Mouse (Mus musculus): ENCODE results near the gene Sf3b4. TPM values are rescaled to one million over a fixed set of nuclear protein-coding genes. Genes with fewer than 3 reads are reported as not detected.

Gene Sf3b4
- polyA plus RNA-seq (2015; fragmentation: Nextera tagmentation; extraction: Ambion mirVana): 59.4 and 59.6 TPM in 2 replicates

DNA sequence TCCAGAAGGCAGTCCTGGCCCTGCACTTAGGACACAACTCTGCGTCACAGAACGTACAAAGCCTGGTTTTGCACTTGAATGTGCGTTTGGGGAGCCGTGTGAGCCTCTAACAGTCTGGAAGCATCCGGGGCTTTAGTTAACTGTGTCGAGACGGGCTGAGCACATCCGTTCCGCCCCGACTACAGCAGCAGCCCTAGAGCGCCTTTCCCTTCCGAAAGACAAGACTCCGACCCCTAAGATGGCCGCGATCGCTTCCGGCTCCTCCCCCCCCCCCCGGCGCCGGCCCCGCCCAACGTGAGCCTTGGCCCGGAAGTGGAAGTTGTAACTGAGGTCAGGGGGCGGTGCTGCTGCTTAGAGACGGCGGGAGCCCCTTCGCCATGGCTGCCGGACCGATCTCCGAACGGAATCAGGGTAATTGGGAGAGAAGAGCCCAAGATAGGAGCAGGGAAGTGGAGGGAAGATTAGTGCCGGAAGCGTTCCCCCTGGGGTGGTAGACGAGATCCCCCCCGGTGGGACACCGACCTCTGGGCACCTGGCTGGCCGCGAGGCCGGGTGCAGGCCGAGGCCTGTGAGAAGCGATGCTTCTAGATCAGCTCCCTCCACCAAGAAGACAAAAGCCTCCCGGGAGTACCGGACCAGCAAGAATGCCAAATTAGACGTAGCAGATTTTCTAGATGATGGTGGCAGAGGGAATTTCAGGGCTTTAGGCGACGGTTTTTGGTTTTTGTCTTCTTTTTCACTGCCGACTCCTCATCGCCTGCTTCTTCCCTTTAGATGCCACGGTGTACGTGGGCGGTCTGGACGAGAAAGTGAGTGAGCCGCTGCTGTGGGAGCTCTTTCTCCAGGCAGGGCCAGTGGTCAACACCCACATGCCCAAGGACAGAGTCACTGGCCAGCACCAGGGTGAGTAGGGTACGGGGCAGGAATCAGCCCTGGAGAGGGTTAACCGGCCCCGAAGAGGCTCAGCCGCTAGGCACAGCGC, at the start of gene Sf3b4:
Gene Sf3b4, plus strand, starts transcription at position 136 of the 982 bp plus-strand sequence.
- Histone ChIP-seq H3K4me3 (ENCODE audit: low read depth, low read length) (peak within 1 kb of the TSS; percentile 93), H3K9me3 (replicated peaks; ENCODE audit: control insufficient read depth, low read length) (no peaks in the 10 kb centered on the region), H3K27me3 (ENCODE audit: control insufficient read depth, insufficient read depth, low read depth, low read length) (no peaks in the 10 kb centered on the region), H3K9ac (ENCODE audit: low read depth, low read length) (peak within 1 kb of the TSS; percentile 89), H3K4me1 (ENCODE audit: control insufficient read depth, low read depth, low read length) (peaks cover 15% of the 10 kb centered on the region), H3K4me2 (ENCODE audit: low read depth, low read length) (peak within 1 kb of the TSS; percentile 86), H3K27ac (ENCODE audit: low read length) (peak within 1 kb of the TSS; percentile 97), H3K36me3 (ENCODE audit: control insufficient read depth, insufficient read depth) (peaks cover 28% of the 10 kb centered on the region)
- ATAC-seq (ENCODE audit: low read depth): peak; percentile 95
- under 1% methylated on average over 57 of the region's 58 CpGs for WGBS (ENCODE audit: insufficient replicate concordance)

DNA sequence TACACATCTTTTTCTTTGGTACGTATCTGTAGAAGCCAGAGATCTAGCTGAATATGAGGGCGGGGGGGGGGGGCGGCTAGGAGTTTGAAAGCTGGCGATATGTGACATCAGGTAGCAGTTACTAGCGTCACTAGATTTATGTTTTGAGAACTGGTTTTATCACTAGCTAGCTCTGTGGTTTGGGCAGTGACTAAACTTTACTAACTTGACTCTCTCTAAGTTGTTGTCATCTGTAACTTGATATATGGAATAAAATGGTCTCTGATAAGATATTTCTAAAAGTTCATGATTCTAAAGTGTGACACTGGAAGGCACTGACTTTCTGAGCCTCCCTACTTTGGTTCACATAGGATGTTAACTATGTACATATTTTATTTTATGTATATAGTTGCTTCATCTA, 47.9 kb upstream of the Sf3b4 start:
- H3K4me3 ChIP-seq (ENCODE audit: low read depth, low read length): no peak overlapping the region
- no peaks in the 10 kb centered on the region for H3K9me3 ChIP-seq (replicated peaks; ENCODE audit: control insufficient read depth, low read length)
- no peak overlapping the region for H3K9ac ChIP-seq (ENCODE audit: low read depth, low read length)
- no peak overlapping the region for H3K27ac ChIP-seq (ENCODE audit: low read length)
- WGBS (ENCODE audit: insufficient replicate concordance): 56% methylated on average over 5 of the region's 5 CpGs
- no peak overlapping the region for H3K4me2 ChIP-seq (ENCODE audit: low read depth, low read length)
- no peaks in the 10 kb centered on the region for H3K4me1 ChIP-seq (ENCODE audit: control insufficient read depth, low read depth, low read length)
- ATAC-seq (ENCODE audit: low read depth): no peak
- H3K36me3 ChIP-seq (ENCODE audit: control insufficient read depth, insufficient read depth): no peaks in the 10 kb centered on the region
- H3K27me3 ChIP-seq (ENCODE audit: control insufficient read depth, insufficient read depth, low read depth, low read length): no peaks in the 10 kb centered on the region

DNA sequence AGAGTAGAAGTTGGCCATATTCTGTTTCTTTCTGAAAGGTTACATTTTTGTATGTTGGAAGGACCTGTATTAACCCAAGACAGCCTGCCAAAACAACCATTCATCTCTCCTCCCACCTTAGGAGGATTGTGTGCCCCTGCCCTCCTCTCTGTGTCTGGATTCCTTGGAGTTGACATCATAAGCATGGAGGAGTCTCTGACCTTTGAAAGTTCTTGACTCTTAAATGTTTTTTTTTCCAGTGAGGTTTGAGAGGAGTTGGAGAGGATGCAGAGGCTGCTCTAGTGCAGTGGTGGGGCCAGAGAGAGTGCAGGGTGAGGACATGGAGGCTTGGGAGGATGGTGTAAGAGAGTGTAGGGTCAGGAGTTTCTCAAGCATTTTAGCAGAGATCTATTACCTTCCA, 44.0 kb upstream of the Sf3b4 start:
- no peak overlapping the region for H3K9ac ChIP-seq (ENCODE audit: low read depth, low read length)
- no peak overlapping the region for H3K4me2 ChIP-seq (ENCODE audit: low read depth, low read length)
- no peak overlapping the region for H3K27ac ChIP-seq (ENCODE audit: low read length)
- H3K4me3 ChIP-seq (ENCODE audit: low read depth, low read length): no peak overlapping the region
- H3K4me1 ChIP-seq (ENCODE audit: control insufficient read depth, low read depth, low read length): no peaks in the 10 kb centered on the region; the same call in none of the 2 replicates
- H3K27me3 ChIP-seq (ENCODE audit: control insufficient read depth, insufficient read depth, low read depth, low read length): no peaks in the 10 kb centered on the region
- H3K36me3 ChIP-seq (ENCODE audit: control insufficient read depth, insufficient read depth): no peaks in the 10 kb centered on the region; the same call in 1 of the 2 replicates
- no peak for ATAC-seq (ENCODE audit: low read depth)
- H3K9me3 ChIP-seq (replicated peaks; ENCODE audit: control insufficient read depth, low read length): no peaks in the 10 kb centered on the region

DNA sequence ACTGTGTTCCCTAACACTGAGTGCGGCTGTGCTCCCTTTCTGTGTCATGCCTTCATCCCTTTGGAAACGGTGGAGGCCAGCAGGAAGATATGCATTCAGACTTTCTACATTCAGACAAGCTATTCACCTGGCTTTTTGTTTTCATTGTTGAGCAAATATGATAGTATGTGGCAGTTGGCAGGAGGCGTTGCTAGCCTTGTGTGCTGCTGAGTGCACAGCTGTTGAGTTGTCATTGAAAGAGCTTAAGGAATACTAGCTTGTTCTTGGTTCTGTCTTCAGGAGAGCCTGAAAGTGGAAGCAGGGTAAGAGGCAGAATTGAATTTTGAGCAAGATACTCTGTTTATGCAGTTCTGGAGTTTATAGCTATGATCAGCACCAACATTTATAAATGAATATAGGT, 39.7 kb upstream of the Sf3b4 start:
- Histone ChIP-seq H3K9me3 (replicated peaks; ENCODE audit: control insufficient read depth, low read length) (no peaks in the 10 kb centered on the region), H3K4me2 (ENCODE audit: low read depth, low read length) (no peak overlapping the region), H3K27ac (ENCODE audit: low read length) (no peak overlapping the region), H3K27me3 (ENCODE audit: control insufficient read depth, insufficient read depth, low read depth, low read length) (no peaks in the 10 kb centered on the region), H3K9ac (ENCODE audit: low read depth, low read length) (no peak overlapping the region), H3K4me1 (ENCODE audit: control insufficient read depth, low read depth, low read length) (peaks cover 3% of the 10 kb centered on the region), H3K36me3 (ENCODE audit: control insufficient read depth, insufficient read depth) (no peaks in the 10 kb centered on the region; the same call in 1 of the 2 replicates), H3K4me3 (ENCODE audit: low read depth, low read length) (no peak overlapping the region)
- 72% methylated on average over 3 of the region's 3 CpGs for WGBS (ENCODE audit: insufficient replicate concordance)
- no peak for ATAC-seq (ENCODE audit: low read depth)

DNA sequence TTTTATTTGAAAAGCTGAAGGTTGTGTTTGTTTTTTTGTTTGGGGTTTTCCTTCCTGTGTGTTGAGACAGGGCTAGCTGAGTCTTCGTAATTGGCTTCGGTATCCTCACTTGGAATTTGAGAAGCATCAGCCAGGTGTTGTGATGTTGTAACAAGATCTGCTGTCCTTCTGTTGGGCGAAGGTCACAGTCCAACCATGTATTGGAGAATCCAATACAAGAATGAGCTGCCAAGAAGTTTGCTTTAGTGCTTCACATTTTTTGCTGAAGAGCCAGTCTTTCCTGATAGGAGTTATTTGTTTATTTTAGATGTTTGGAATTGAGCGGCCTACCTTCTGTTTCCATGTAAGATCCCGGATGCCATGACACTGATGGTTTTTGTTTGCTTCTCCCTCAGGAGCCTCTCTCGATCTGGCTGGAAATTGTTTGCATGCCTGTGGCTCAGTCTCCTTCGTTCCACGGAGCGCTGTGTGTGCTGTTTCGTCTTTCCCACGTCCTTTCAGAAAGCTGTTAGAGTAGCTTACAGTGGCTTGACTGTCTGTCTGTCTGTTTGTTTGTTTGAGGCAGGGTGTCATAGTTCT, 38.7 kb upstream of the Sf3b4 start:
- H3K27me3 ChIP-seq (ENCODE audit: control insufficient read depth, insufficient read depth, low read depth, low read length): no peaks in the 10 kb centered on the region
- H3K36me3 ChIP-seq (ENCODE audit: control insufficient read depth, insufficient read depth): no peaks in the 10 kb centered on the region; the same call in 1 of the 2 replicates
- H3K9ac ChIP-seq (ENCODE audit: low read depth, low read length): no peak overlapping the region
- ATAC-seq (ENCODE audit: low read depth): no peak
- H3K4me3 ChIP-seq (ENCODE audit: low read depth, low read length): no peak overlapping the region
- no peak overlapping the region for H3K4me2 ChIP-seq (ENCODE audit: low read depth, low read length)
- no peaks in the 10 kb centered on the region for H3K9me3 ChIP-seq (replicated peaks; ENCODE audit: control insufficient read depth, low read length)
- 67% methylated on average over 11 of the region's 11 CpGs for WGBS (ENCODE audit: insufficient replicate concordance)
- H3K27ac ChIP-seq (ENCODE audit: low read length): peak overlapping the region; percentile 33
- H3K4me1 ChIP-seq (ENCODE audit: control insufficient read depth, low read depth, low read length): peaks cover 3% of the 10 kb centered on the region

DNA sequence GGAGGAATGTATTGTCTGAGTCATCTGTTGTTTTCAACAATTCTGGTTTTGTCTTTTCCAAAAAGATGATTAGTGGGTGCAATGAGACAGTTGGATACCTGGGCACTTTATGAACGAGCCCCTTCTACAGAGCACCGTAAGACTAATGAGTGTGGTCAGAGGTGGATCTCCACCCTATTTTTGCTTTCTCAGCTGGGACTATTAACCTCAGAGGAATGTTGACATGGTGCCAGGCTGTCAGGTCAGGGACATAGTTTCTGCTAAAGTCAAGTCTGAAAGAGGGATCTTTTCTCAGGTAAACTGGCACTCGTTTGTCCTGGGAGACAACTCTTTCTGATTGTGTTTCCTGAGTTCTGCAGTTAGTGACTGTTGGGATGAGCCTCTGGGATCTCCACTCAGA, 37.1 kb upstream of the Sf3b4 start:
- no peak overlapping the region for H3K4me3 ChIP-seq (ENCODE audit: low read depth, low read length)
- H3K27me3 ChIP-seq (ENCODE audit: control insufficient read depth, insufficient read depth, low read depth, low read length): no peaks in the 10 kb centered on the region
- 71% methylated on average over 3 of the region's 3 CpGs for WGBS (ENCODE audit: insufficient replicate concordance)
- H3K4me1 ChIP-seq (ENCODE audit: control insufficient read depth, low read depth, low read length): peaks cover 3% of the 10 kb centered on the region
- no peaks in the 10 kb centered on the region; the same call in 1 of the 2 replicates for H3K36me3 ChIP-seq (ENCODE audit: control insufficient read depth, insufficient read depth)
- no peak overlapping the region for H3K9ac ChIP-seq (ENCODE audit: low read depth, low read length)
- ATAC-seq (ENCODE audit: low read depth): no peak
- no peak overlapping the region for H3K27ac ChIP-seq (ENCODE audit: low read length)
- H3K4me2 ChIP-seq (ENCODE audit: low read depth, low read length): no peak overlapping the region
- H3K9me3 ChIP-seq (replicated peaks; ENCODE audit: control insufficient read depth, low read length): no peaks in the 10 kb centered on the region

DNA sequence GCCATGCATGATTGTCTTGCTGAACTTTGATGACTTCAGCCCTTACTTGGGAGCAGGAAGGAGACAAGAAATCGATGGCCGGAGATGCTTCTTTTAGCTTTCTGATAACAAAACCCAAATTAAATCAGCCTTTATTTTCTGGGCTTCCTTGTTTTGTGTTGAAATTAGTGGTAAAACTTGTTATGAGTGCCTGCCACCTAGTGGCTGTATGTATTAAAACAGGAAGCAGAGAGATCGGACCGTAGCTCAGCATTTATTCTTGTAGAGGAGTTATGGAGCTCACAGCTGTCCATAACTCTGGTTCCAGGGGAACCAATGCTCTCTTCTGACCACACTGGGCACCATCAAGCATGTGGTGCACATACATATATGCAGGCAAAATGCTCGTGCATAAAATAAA, 24.2 kb upstream of the Sf3b4 start:
- no peaks in the 10 kb centered on the region for H3K4me1 ChIP-seq (ENCODE audit: control insufficient read depth, low read depth, low read length)
- H3K27me3 ChIP-seq (ENCODE audit: control insufficient read depth, insufficient read depth, low read depth, low read length): no peaks in the 10 kb centered on the region
- H3K4me2 ChIP-seq (ENCODE audit: low read depth, low read length): no peak overlapping the region
- H3K36me3 ChIP-seq (ENCODE audit: control insufficient read depth, insufficient read depth): peaks cover 11% of the 10 kb centered on the region
- no peak overlapping the region for H3K4me3 ChIP-seq (ENCODE audit: low read depth, low read length)
- ATAC-seq (ENCODE audit: low read depth): 0 out of 2 replicates have a peak, but pooled peaks have one; percentile 24
- H3K27ac ChIP-seq (ENCODE audit: low read length): no peak overlapping the region
- H3K9me3 ChIP-seq (replicated peaks; ENCODE audit: control insufficient read depth, low read length): no peaks in the 10 kb centered on the region
- WGBS (ENCODE audit: insufficient replicate concordance): 6% methylated on average over 5 of the region's 5 CpGs
- no peak overlapping the region for H3K9ac ChIP-seq (ENCODE audit: low read depth, low read length)

DNA sequence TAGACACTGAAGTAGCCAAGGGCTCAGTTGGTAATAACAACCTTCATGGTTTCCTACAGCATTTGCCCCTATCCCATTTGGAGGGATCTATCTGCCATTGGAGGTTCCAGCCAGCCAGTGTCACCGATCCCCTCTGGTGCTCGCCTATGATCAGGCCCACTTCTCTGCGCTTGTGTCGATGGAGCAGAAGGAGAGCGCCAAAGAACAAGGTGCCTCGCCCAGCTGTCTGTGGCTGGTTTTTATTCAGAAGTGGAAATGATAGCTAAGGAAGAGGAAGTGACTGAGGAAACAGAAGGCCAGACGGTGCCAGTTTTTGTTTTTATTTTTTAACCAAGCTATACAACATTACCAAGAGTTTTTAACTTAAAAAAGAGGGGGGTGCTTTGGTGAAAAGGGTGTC, 20.3 kb upstream of the Sf3b4 start:
- H3K4me1 ChIP-seq (ENCODE audit: control insufficient read depth, low read depth, low read length): no peaks in the 10 kb centered on the region
- H3K4me2 ChIP-seq (ENCODE audit: low read depth, low read length): no peak overlapping the region
- H3K27me3 ChIP-seq (ENCODE audit: control insufficient read depth, insufficient read depth, low read depth, low read length): no peaks in the 10 kb centered on the region
- WGBS (ENCODE audit: insufficient replicate concordance): 64% methylated on average over 7 of the region's 7 CpGs
- ATAC-seq (ENCODE audit: low read depth): no peak
- no peaks in the 10 kb centered on the region for H3K9me3 ChIP-seq (replicated peaks; ENCODE audit: control insufficient read depth, low read length)
- peaks cover 22% of the 10 kb centered on the region for H3K36me3 ChIP-seq (ENCODE audit: control insufficient read depth, insufficient read depth)
- no peak overlapping the region for H3K27ac ChIP-seq (ENCODE audit: low read length)
- H3K9ac ChIP-seq (ENCODE audit: low read depth, low read length): no peak overlapping the region
- H3K4me3 ChIP-seq (ENCODE audit: low read depth, low read length): no peak overlapping the region

DNA sequence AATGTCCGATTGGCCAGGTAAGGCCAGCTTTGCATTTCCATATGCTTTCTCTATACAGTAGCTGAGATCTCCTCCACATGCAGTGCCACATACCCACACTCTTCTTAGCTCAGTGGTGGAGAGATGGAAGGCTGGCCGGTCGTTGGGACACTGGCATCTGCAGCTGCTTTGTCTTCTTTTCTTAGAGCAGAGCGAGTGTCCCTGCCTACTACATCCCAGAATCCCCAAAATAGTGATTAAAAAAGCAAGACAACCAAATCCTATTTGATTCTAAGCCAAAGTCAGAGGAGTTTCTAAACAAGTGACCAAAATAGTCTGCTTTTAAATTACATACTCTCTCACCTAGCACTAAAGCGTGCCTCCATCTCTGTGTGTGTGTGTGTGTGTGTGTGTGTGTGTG, 19.5 kb upstream of the Sf3b4 start:
- no peaks in the 10 kb centered on the region for H3K27me3 ChIP-seq (ENCODE audit: control insufficient read depth, insufficient read depth, low read depth, low read length)
- H3K9ac ChIP-seq (ENCODE audit: low read depth, low read length): no peak overlapping the region
- H3K4me2 ChIP-seq (ENCODE audit: low read depth, low read length): no peak overlapping the region
- H3K27ac ChIP-seq (ENCODE audit: low read length): no peak overlapping the region
- no peak for ATAC-seq (ENCODE audit: low read depth)
- 86% methylated on average over 5 of the region's 5 CpGs for WGBS (ENCODE audit: insufficient replicate concordance)
- no peak overlapping the region for H3K4me3 ChIP-seq (ENCODE audit: low read depth, low read length)
- H3K9me3 ChIP-seq (replicated peaks; ENCODE audit: control insufficient read depth, low read length): no peaks in the 10 kb centered on the region
- peaks cover 22% of the 10 kb centered on the region for H3K36me3 ChIP-seq (ENCODE audit: control insufficient read depth, insufficient read depth)
- no peaks in the 10 kb centered on the region for H3K4me1 ChIP-seq (ENCODE audit: control insufficient read depth, low read depth, low read length)

All from liver, embryonic 16.5 days (tissue).